Mouse (Mus musculus): ENCODE measurements at regions not wholly inside any gene's neighbourhood (a gene's known extent, or its start where the extent isn't known, plus 50 kb on each side); places are given as distances from the start of the nearest gene placed in this dataset.

DNA sequence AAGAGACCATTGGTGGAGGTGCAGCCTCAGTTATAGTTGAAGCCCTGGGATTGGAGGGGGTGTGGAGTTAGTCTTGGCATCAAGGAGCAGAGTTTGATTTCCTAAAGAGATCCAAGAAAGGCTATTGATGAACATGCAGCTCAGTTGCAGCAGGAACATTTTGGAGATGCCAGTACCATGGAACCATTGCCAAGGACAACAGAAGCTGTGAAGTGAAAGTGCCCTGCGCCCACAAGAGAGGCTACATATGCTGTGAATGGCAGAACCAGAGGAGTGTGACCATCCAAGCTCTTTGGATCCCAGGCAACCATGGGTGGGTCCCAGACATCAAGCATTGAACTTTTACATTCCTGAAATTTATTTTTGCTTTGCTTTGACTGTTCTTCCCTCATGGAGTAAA lies 539.2 kb upstream of the Mpdz start:
- Histone ChIP-seq H3K9ac (replicated peaks; ENCODE audit: low read depth, low read length) (no peak overlapping the region), H3K4me2 (ENCODE audit: low read depth, low read length) (no peak overlapping the region), H3K9me3 (ENCODE audit: control insufficient read depth, low read length) (no peaks in the 10 kb centered on the region), H3K27me3 (ENCODE audit: control insufficient read depth, insufficient read depth, low read length) (no peaks in the 10 kb centered on the region), H3K36me3 (ENCODE audit: control insufficient read depth, insufficient read depth, low read length) (no peaks in the 10 kb centered on the region), H3K27ac (ENCODE audit: low read depth, low read length) (no peak overlapping the region), H3K4me1 (ENCODE audit: control insufficient read depth, insufficient read depth, low read length) (no peaks in the 10 kb centered on the region), H3K4me3 (ENCODE audit: low read depth, low read length) (no peak overlapping the region)
- 92% methylated on average over 1 of the region's 1 CpGs for WGBS
- ATAC-seq (ENCODE audit: low read depth), result no peak

GRCm38 (mm10) chr4:81970472-81970871 lies 527.9 kb upstream of the Mpdz start:
- no peak overlapping the region for H3K9ac ChIP-seq (replicated peaks; ENCODE audit: low read depth, low read length)
- H3K4me3 ChIP-seq (ENCODE audit: low read depth, low read length), result no peak overlapping the region
- H3K4me2 ChIP-seq (ENCODE audit: low read depth, low read length), result no peak overlapping the region
- no peak overlapping the region for H3K27ac ChIP-seq (ENCODE audit: low read depth, low read length)
- WGBS, result 89% methylated on average over 10 of the region's 10 CpGs
- H3K27me3 ChIP-seq (ENCODE audit: control insufficient read depth, insufficient read depth, low read length), result no peaks in the 10 kb centered on the region
- H3K4me1 ChIP-seq (ENCODE audit: control insufficient read depth, insufficient read depth, low read length), result no peaks in the 10 kb centered on the region
- H3K9me3 ChIP-seq (ENCODE audit: control insufficient read depth, low read length), result no peaks in the 10 kb centered on the region
- no peak for ATAC-seq (ENCODE audit: low read depth)
- H3K36me3 ChIP-seq (ENCODE audit: control insufficient read depth, insufficient read depth, low read length), result no peaks in the 10 kb centered on the region

DNA sequence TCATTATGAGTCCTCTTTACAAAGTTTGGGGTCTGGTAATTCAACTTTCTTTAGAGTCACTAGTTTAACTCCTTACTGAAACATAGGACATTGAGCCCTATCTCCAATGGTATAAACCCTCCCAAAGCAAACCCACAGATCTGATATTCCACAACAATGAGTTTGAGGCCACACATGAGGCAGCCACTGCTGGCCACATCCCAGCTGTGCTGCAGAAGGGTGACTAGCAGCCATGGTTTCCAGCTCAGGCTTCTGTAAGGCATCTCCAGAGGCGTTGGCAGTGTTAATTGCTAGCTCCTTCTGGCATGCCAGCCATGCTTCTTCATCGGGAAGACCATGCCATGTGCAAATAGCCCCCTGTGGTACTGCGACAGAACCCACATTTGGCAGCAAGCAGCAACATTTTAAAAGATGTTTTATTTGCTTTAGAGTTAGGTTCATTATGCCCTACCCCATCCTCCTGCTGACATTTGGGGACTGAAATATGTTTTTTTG lies 527.1 kb upstream of the Mpdz start:
- Histone ChIP-seq H3K9ac (replicated peaks; ENCODE audit: low read depth, low read length) (no peak overlapping the region), H3K9me3 (ENCODE audit: control insufficient read depth, low read length) (no peaks in the 10 kb centered on the region), H3K27ac (ENCODE audit: low read depth, low read length) (no peak overlapping the region), H3K4me1 (ENCODE audit: control insufficient read depth, insufficient read depth, low read length) (no peaks in the 10 kb centered on the region), H3K4me3 (ENCODE audit: low read depth, low read length) (no peak overlapping the region), H3K4me2 (ENCODE audit: low read depth, low read length) (no peak overlapping the region), H3K36me3 (ENCODE audit: control insufficient read depth, insufficient read depth, low read length) (no peaks in the 10 kb centered on the region), H3K27me3 (ENCODE audit: control insufficient read depth, insufficient read depth, low read length) (no peaks in the 10 kb centered on the region)
- no peak for ATAC-seq (ENCODE audit: low read depth)
- WGBS, result 68% methylated on average over 3 of the region's 3 CpGs

DNA sequence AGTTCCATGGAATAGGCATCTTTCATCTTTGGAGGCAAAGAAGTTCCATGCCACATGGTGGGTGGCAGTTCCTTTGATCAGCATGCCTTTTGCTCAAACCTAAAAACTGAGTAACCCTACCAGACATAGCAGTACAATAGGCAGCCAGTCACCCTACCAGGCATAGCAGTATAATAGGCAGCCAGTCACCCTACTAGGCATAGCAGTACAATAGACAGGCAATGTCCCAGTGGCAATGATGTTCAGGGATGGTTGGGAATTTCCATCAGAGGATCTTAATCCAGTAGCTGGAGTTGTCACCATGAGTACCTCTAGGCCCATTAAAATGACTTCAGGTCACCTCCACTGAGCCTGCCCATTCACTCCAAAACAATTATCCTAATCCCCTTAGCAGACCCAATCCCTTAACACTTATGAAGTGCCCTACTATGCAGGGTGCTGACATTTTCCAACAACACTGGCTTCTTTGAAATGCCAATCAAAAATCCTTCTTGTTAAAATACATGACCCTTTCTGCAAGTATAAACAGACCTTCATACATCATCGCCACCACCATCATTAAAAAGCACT lies 523.5 kb upstream of the Mpdz start:
- Histone ChIP-seq H3K27ac (ENCODE audit: low read depth, low read length) (no peak overlapping the region), H3K4me1 (ENCODE audit: control insufficient read depth, insufficient read depth, low read length) (no peaks in the 10 kb centered on the region), H3K9ac (replicated peaks; ENCODE audit: low read depth, low read length) (no peak overlapping the region), H3K4me3 (ENCODE audit: low read depth, low read length) (no peak overlapping the region), H3K9me3 (ENCODE audit: control insufficient read depth, low read length) (no peaks in the 10 kb centered on the region), H3K4me2 (ENCODE audit: low read depth, low read length) (no peak overlapping the region), H3K36me3 (ENCODE audit: control insufficient read depth, insufficient read depth, low read length) (no peaks in the 10 kb centered on the region), H3K27me3 (ENCODE audit: control insufficient read depth, insufficient read depth, low read length) (no peaks in the 10 kb centered on the region)
- WGBS, result 94% methylated on average over 1 of the region's 1 CpGs
- ATAC-seq (ENCODE audit: low read depth), result no peak

- Histone ChIP-seq H3K4me1 (ENCODE audit: control insufficient read depth, insufficient read depth, low read length) (no peaks in the 10 kb centered on the region), H3K27ac (ENCODE audit: low read depth, low read length) (no peak overlapping the region), H3K9me3 (ENCODE audit: control insufficient read depth, low read length) (no peaks in the 10 kb centered on the region), H3K27me3 (ENCODE audit: control insufficient read depth, insufficient read depth, low read length) (no peaks in the 10 kb centered on the region), H3K36me3 (ENCODE audit: control insufficient read depth, insufficient read depth, low read length) (no peaks in the 10 kb centered on the region), H3K4me3 (ENCODE audit: low read depth, low read length) (no peak overlapping the region), H3K4me2 (ENCODE audit: low read depth, low read length) (no peak overlapping the region), H3K9ac (replicated peaks; ENCODE audit: low read depth, low read length) (no peak overlapping the region)
- WGBS, result 89% methylated on average over 10 of the region's 10 CpGs
- no peak for ATAC-seq (ENCODE audit: low read depth)
Observed at GRCm38 (mm10) chr4:81963112-81963511, 520.5 kb upstream of the Mpdz start.

- no peaks in the 10 kb centered on the region for H3K27me3 ChIP-seq (ENCODE audit: control insufficient read depth, insufficient read depth, low read length)
- no peaks in the 10 kb centered on the region for H3K9me3 ChIP-seq (ENCODE audit: control insufficient read depth, low read length)
- 52% methylated on average over 5 of the region's 5 CpGs for WGBS
- H3K36me3 ChIP-seq (ENCODE audit: control insufficient read depth, insufficient read depth, low read length), result no peaks in the 10 kb centered on the region
- ATAC-seq (ENCODE audit: low read depth), result no peak
- H3K4me2 ChIP-seq (ENCODE audit: low read depth, low read length), result no peak overlapping the region
- no peaks in the 10 kb centered on the region for H3K4me1 ChIP-seq (ENCODE audit: control insufficient read depth, insufficient read depth, low read length)
- no peak overlapping the region for H3K9ac ChIP-seq (replicated peaks; ENCODE audit: low read depth, low read length)
- H3K4me3 ChIP-seq (ENCODE audit: low read depth, low read length), result no peak overlapping the region
- H3K27ac ChIP-seq (ENCODE audit: low read depth, low read length), result no peak overlapping the region
Observed at GRCm38 (mm10) chr4:81962586-81962985, 520.0 kb upstream of the Mpdz start.

DNA sequence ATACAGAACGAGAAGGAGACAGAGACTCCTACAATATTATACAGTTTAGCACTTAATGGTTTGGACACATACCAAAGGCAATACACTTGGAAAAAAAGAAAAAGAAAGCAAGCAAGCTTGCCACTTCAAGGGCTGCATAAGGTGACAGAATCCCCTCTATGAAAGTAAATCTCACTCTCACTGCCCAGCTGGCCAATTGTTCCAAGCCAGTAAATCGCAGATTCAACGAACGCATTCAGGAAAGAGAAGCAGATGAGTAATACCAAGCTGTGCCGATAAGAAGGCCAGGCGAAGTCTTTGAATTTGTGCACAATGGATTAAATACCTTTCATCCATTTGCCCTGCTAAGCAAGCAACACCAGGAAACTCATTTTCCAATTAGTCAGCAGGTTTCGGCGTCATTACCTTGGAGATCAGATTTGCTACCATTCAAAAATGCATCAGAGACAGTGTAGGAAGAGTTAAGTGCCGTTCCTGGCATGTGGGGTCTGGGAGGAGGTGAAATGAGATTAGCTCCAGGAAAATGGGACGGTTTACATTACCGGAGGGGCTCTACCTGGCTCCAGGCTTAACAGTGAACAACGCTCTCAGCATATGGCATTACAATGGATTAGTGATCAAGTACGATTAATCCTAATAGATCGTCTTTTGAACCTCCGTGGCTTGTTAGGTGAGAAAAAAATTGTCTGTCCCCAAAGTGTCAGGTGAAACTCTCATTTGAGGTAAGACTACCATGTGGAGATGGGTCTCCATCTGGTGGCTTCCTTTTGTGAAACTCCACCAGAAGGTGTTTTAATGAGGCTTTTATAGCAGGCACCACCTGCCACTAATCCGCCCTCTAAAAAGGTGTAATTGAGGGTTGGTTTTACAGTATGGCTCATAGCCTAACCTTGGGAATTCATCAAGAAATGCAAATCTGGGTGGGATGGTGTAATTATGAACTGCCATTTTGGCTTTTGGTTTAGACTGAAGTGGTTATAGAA lies 518.2 kb upstream of the Mpdz start:
- Histone ChIP-seq H3K4me2 (ENCODE audit: low read depth, low read length) (no peak overlapping the region), H3K27me3 (ENCODE audit: control insufficient read depth, insufficient read depth, low read length) (no peaks in the 10 kb centered on the region), H3K27ac (ENCODE audit: low read depth, low read length) (no peak overlapping the region), H3K36me3 (ENCODE audit: control insufficient read depth, insufficient read depth, low read length) (no peaks in the 10 kb centered on the region), H3K4me3 (ENCODE audit: low read depth, low read length) (no peak overlapping the region), H3K9me3 (ENCODE audit: control insufficient read depth, low read length) (no peaks in the 10 kb centered on the region), H3K4me1 (ENCODE audit: control insufficient read depth, insufficient read depth, low read length) (no peaks in the 10 kb centered on the region), H3K9ac (replicated peaks; ENCODE audit: low read depth, low read length) (no peak overlapping the region)
- ATAC-seq (ENCODE audit: low read depth), result no peak
- WGBS, result 65% methylated on average over 16 of the region's 16 CpGs

DNA sequence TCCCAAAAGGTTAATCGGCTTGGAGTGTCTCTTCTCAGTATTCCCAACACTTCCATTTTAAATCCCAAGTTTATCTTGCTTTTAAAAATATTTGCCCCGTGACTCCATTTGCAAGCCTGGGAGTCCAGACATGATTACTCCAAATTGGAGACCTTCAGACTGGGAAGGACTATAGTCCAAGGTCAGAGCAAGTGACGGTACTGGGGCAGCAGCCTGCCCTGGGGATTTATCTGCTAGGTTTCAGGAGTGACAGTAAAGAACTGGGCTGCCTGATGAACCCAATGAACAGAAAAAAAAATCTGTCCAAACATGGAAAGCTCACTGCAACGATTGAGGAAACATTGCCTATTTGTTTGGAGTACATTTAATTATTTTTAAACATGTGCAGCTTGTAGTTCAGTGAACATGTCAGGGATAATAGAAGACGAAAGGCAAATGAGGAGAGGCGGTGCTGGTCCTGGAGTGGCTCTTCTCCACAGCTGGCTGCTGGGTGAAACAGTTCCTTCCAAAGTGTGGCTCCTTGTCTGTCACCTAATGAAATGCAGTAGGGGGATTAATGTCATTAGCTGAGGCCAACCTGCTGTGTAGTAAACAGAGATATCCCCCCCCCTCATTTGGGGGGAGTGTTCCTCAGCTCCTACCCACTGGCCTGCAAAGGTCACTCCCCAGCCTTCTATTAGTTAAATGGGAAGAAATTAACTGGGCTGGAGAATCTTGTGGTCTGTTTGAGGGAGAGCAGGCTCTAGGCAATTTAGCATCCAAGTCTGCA lies 514.5 kb upstream of the Mpdz start:
- Histone ChIP-seq H3K9me3 (ENCODE audit: control insufficient read depth, low read length) (no peaks in the 10 kb centered on the region), H3K9ac (replicated peaks; ENCODE audit: low read depth, low read length) (no peak overlapping the region), H3K36me3 (ENCODE audit: control insufficient read depth, insufficient read depth, low read length) (no peaks in the 10 kb centered on the region), H3K4me3 (ENCODE audit: low read depth, low read length) (no peak overlapping the region), H3K4me2 (ENCODE audit: low read depth, low read length) (no peak overlapping the region), H3K4me1 (ENCODE audit: control insufficient read depth, insufficient read depth, low read length) (no peaks in the 10 kb centered on the region), H3K27me3 (ENCODE audit: control insufficient read depth, insufficient read depth, low read length) (no peaks in the 10 kb centered on the region), H3K27ac (ENCODE audit: low read depth, low read length) (no peak overlapping the region)
- 63% methylated on average over 6 of the region's 6 CpGs for WGBS
- no peak for ATAC-seq (ENCODE audit: low read depth)

DNA sequence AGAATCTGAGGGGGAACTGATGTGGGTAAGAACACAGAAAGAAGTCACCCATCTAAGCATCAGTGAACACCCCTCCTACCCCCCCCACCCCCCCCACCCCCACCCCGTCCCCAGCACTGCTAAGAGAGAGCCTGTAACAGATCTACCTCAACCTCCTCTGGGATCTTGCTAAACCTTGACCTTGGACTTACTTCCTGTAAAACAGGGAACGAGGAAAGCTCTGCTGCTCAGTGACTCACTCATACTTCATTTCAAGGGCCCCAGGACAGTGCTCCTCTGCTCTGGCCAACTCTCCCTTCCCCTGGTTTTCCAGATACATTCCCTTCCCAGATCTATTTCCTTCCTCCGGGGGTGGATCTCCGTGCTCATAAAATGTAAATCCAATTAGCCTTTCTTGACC lies 510.4 kb upstream of the Mpdz start:
- WGBS, result 64% methylated on average over 4 of the region's 4 CpGs

More for the DNA sequence above, 510.4 kb upstream of the Mpdz start:
- no peaks in the 10 kb centered on the region for H3K4me1 ChIP-seq (ENCODE audit: control insufficient read depth, insufficient read depth, low read length)
- H3K27ac ChIP-seq (ENCODE audit: low read depth, low read length), result no peak overlapping the region
- no peaks in the 10 kb centered on the region for H3K9me3 ChIP-seq (ENCODE audit: control insufficient read depth, low read length)
- H3K4me3 ChIP-seq (ENCODE audit: low read depth, low read length), result no peak overlapping the region
- no peak overlapping the region for H3K9ac ChIP-seq (replicated peaks; ENCODE audit: low read depth, low read length)
- no peaks in the 10 kb centered on the region for H3K27me3 ChIP-seq (ENCODE audit: control insufficient read depth, insufficient read depth, low read length)
- no peak for ATAC-seq (ENCODE audit: low read depth)
- no peak overlapping the region for H3K4me2 ChIP-seq (ENCODE audit: low read depth, low read length)
- no peaks in the 10 kb centered on the region for H3K36me3 ChIP-seq (ENCODE audit: control insufficient read depth, insufficient read depth, low read length)
